Comparison of ENCODE assay signal across 8 mouse cellular contexts in genomic region chr17:33630171-33630895, GRCm38 (mm10). TPM values are rescaled to one million over a fixed set of nuclear protein-coding genes. Genes with fewer than 3 reads are reported as not detected.
A peak's percentile ranks its signal among the peaks of the same experiment; 100 is the strongest.
DNase-seq lines count a peak whose midpoint lies in the region; ATAC-seq lines count a peak whose summit lies in the region.

No protein-coding gene starts in this region.

- peak overlapping the region; percentile 69 for H3K4me2 ChIP-seq in forebrain, embryonic 12.5 days
- no peak overlapping the region for H3K4me2 ChIP-seq in forebrain, embryonic 16.5 days (ENCODE audit: low read length)
- H3K4me2 ChIP-seq in hindbrain, embryonic 11.5 days (replicated peaks; ENCODE audit: low read depth, low read length): 0 out of 2 replicates have a peak overlapping the region, but pooled peaks have one; percentile 62

- peaks cover 30% of the 10 kb centered on the region for H3K36me3 ChIP-seq in forebrain, embryonic 12.5 days (replicated peaks)
- no peaks in the 10 kb centered on the region; the same call in 1 of the 2 replicates for H3K36me3 ChIP-seq in forebrain, embryonic 16.5 days (ENCODE audit: control insufficient read depth, insufficient read depth)
- no peaks in the 10 kb centered on the region for H3K36me3 ChIP-seq in hindbrain, embryonic 11.5 days (ENCODE audit: control insufficient read depth, insufficient read depth, low read length)
- peaks cover 17% of the 10 kb centered on the region; the same call in 1 of the 2 replicates for H3K36me3 ChIP-seq in macrophage (ENCODE audit: inconsistent target)

- ATAC-seq in forebrain, embryonic 12.5 days (ENCODE audit: low FRiP score): no peak
- ATAC-seq in forebrain, embryonic 16.5 days: no peak
- no peak for ATAC-seq in hindbrain, embryonic 11.5 days (ENCODE audit: low FRiP score)

- peak overlapping the region; percentile 74 for H3K4me3 ChIP-seq in forebrain, embryonic 12.5 days (replicated peaks)
- H3K4me3 ChIP-seq in forebrain, embryonic 16.5 days (replicated peaks; ENCODE audit: low read length): no peak overlapping the region
- no peak overlapping the region; the same call in none of the 2 replicates for H3K4me3 ChIP-seq in hindbrain, embryonic 11.5 days (ENCODE audit: low read depth, low read length)
- H3K4me3 ChIP-seq in macrophage (ENCODE audit: inconsistent target): peak overlapping the region; percentile 46; the same call in 1 of the 2 replicates

- no peaks in the 10 kb centered on the region for H3K9me3 ChIP-seq in forebrain, embryonic 12.5 days
- no peaks in the 10 kb centered on the region for H3K9me3 ChIP-seq in forebrain, embryonic 16.5 days (ENCODE audit: control insufficient read depth, low read length)
- no peaks in the 10 kb centered on the region for H3K9me3 ChIP-seq in hindbrain, embryonic 11.5 days (ENCODE audit: control insufficient read depth, low read length)

- peak; percentile 51 for DNase-seq in MN1 (ENCODE audit: low spot score)
- DNase-seq in hindbrain, embryonic 11.5 days (ENCODE audit: low spot score): no peak
- no peak for DNase-seq in layer of hippocampus, postnatal 14 days (ENCODE audit: low spot score in 2 of 2)
- DNase-seq in frontal cortex, postnatal 36 days (ENCODE audit: low spot score in 2 of 2): no peak
- DNase-seq in ovary, postnatal 14 days (ENCODE audit: low spot score): no peak

- WGBS in forebrain, embryonic 12.5 days: 86% methylated on average over 13 of the region's 13 CpGs
- 85% methylated on average over 13 of the region's 13 CpGs for WGBS in forebrain, embryonic 16.5 days
- 89% methylated on average over 13 of the region's 13 CpGs for WGBS in hindbrain, embryonic 11.5 days
- 90% methylated on average over 13 of the region's 13 CpGs for WGBS in macrophage (ENCODE audit: missing documents)

- no peak overlapping the region for H3K9ac ChIP-seq in forebrain, embryonic 12.5 days
- no peak overlapping the region for H3K9ac ChIP-seq in forebrain, embryonic 16.5 days (replicated peaks; ENCODE audit: low read depth, low read length)
- no peak overlapping the region for H3K9ac ChIP-seq in hindbrain, embryonic 11.5 days (ENCODE audit: low read depth, low read length)

- H3K79me2 ChIP-seq in macrophage (ENCODE audit: inconsistent target): peaks cover 15% of the 10 kb centered on the region

- H3K27me3 ChIP-seq in forebrain, embryonic 12.5 days: no peaks in the 10 kb centered on the region
- no peaks in the 10 kb centered on the region for H3K27me3 ChIP-seq in forebrain, embryonic 16.5 days (replicated peaks; ENCODE audit: control insufficient read depth, insufficient read depth, low read length)
- no peaks in the 10 kb centered on the region for H3K27me3 ChIP-seq in hindbrain, embryonic 11.5 days (ENCODE audit: control insufficient read depth, insufficient read depth, low read length)

- H3K27ac ChIP-seq in forebrain, embryonic 12.5 days: 0 out of 2 replicates have a peak overlapping the region, but pooled peaks have one; percentile 5
- no peak overlapping the region for H3K27ac ChIP-seq in forebrain, embryonic 16.5 days (ENCODE audit: low read length)
- no peak overlapping the region for H3K27ac ChIP-seq in hindbrain, embryonic 11.5 days (ENCODE audit: low read depth, low read length)
- peak overlapping the region; percentile 75 for H3K27ac ChIP-seq in macrophage

- peaks cover 25% of the 10 kb centered on the region for H3K4me1 ChIP-seq in forebrain, embryonic 12.5 days
- H3K4me1 ChIP-seq in forebrain, embryonic 16.5 days (replicated peaks; ENCODE audit: control insufficient read depth, insufficient read depth, low read length): peaks cover 25% of the 10 kb centered on the region
- H3K4me1 ChIP-seq in hindbrain, embryonic 11.5 days (replicated peaks; ENCODE audit: control insufficient read depth, insufficient read depth, low read length): 0 out of 2 replicates have a peak, but pooled peaks cover 5% of the 10 kb centered on the region

RNA-seq across cellular contexts. Expression of gene Zfp414, which starts 1.4 kb away (rescaled TPM):
- 50.6 and 52.7 TPM in 2 replicates for polyA plus RNA-seq in forebrain, embryonic 12.5 days (2016; fragmentation: Nextera tagmentation; extraction: Ambion mirVana)
- 49.0 and 58.2 TPM in 2 replicates for polyA plus RNA-seq in forebrain, embryonic 16.5 days (2015; fragmentation: Nextera tagmentation; extraction: Ambion mirVana)
- polyA plus RNA-seq in hindbrain, embryonic 11.5 days (2014; fragmentation: Nextera tagmentation; extraction: Ambion mirVana): 66.0 and 67.1 TPM in 2 replicates
- total RNA-seq in macrophage (2018; cell fraction: chromatin; rRNA removed): 10 to 100 TPM in 24 of 26 experiments, 1 to 10 TPM in 2; 6.4 to 64.1 (median 24.9) TPM
- 10 to 100 TPM; 16.1 to 37.5 (median 31.0) TPM for total RNA-seq in macrophage (2018; cell fraction: cytosol; rRNA removed)
- total RNA-seq in macrophage (2018; cell fraction: nucleus; rRNA removed): 10 to 100 TPM; 11.6 to 84.1 (median 23.0) TPM
- polyA plus RNA-seq in macrophage (2018): 26.9 to 33.2 TPM (median 31.8 TPM) in 3 replicates
- 10 to 100 TPM; 40.6 to 45.0 TPM for total RNA-seq in layer of hippocampus, postnatal 14 days (2021)

RNA-seq across cellular contexts. Expression of gene Pram1, which starts 7.5 kb away (rescaled TPM):
- polyA plus RNA-seq in forebrain, embryonic 12.5 days (2016; fragmentation: Nextera tagmentation; extraction: Ambion mirVana): 0.72 and 0.95 TPM in 2 replicates
- 0.52 TPM in 1 of 2 replicates, not detected in the other for polyA plus RNA-seq in forebrain, embryonic 16.5 days (2015; fragmentation: Nextera tagmentation; extraction: Ambion mirVana)
- 0.46 and 0.71 TPM in 2 replicates for polyA plus RNA-seq in hindbrain, embryonic 11.5 days (2014; fragmentation: Nextera tagmentation; extraction: Ambion mirVana)
- total RNA-seq in macrophage (2018; cell fraction: chromatin; rRNA removed): 10 to 100 TPM in 3 of 26 experiments, 1 to 10 TPM in 20, under 1 TPM in 2, not detected in 1; 0.75 to 12.3 (median 5.2) TPM
- total RNA-seq in macrophage (2018; cell fraction: cytosol; rRNA removed): 1 to 10 TPM in 25 of 26 experiments, under 1 TPM in 1; 0.76 to 2.4 (median 1.8) TPM
- total RNA-seq in macrophage (2018; cell fraction: nucleus; rRNA removed): 10 to 100 TPM in 2 of 26 experiments, 1 to 10 TPM in 20, under 1 TPM in 3, not detected in 1; 0.40 to 18.4 (median 3.1) TPM
- 1.7 to 7.1 TPM (median 4.6 TPM) in 3 replicates for polyA plus RNA-seq in macrophage (2018)
- total RNA-seq in layer of hippocampus, postnatal 14 days (2021): under 1 TPM in 1 of 2 experiments, not detected in 1; 0.60 TPM

RNA-seq across cellular contexts. Expression of gene Hnrnpm, which starts 56.3 kb away (rescaled TPM):
- 490 and 547 TPM in 2 replicates for polyA plus RNA-seq in forebrain, embryonic 12.5 days (2016; fragmentation: Nextera tagmentation; extraction: Ambion mirVana)
- polyA plus RNA-seq in forebrain, embryonic 16.5 days (2015; fragmentation: Nextera tagmentation; extraction: Ambion mirVana): 255 and 258 TPM in 2 replicates
- polyA plus RNA-seq in hindbrain, embryonic 11.5 days (2014; fragmentation: Nextera tagmentation; extraction: Ambion mirVana): 506 and 558 TPM in 2 replicates
- 1,000 to 10,000 TPM in 2 of 26 experiments, 100 to 1,000 TPM in 24; 632 to 1,038 (median 821) TPM for total RNA-seq in macrophage (2018; cell fraction: chromatin; rRNA removed)
- total RNA-seq in macrophage (2018; cell fraction: cytosol; rRNA removed): 100 to 1,000 TPM; 104 to 184 (median 143) TPM
- 100 to 1,000 TPM; 322 to 672 (median 460) TPM for total RNA-seq in macrophage (2018; cell fraction: nucleus; rRNA removed)
- 138 to 351 TPM (median 174 TPM) in 3 replicates for polyA plus RNA-seq in macrophage (2018)
- total RNA-seq in layer of hippocampus, postnatal 14 days (2021): 100 to 1,000 TPM; 128 to 134 TPM

Comparison
In these comparisons a context has a peak if more than half of its experiments do, and no peak if none do; other contexts are left out.
1. H3K27ac ChIP-seq: peak in forebrain, embryonic 12.5 days (single experiment) and macrophage (single experiment); none in forebrain, embryonic 16.5 days (single experiment) and hindbrain, embryonic 11.5 days (single experiment).
2. H3K4me3 ChIP-seq: peak in forebrain, embryonic 12.5 days (single experiment) and macrophage (single experiment); none in forebrain, embryonic 16.5 days (single experiment) and hindbrain, embryonic 11.5 days (single experiment).